Comparison of ENCODE assay signal across 8 mouse cellular contexts in the genomic region with DNA sequence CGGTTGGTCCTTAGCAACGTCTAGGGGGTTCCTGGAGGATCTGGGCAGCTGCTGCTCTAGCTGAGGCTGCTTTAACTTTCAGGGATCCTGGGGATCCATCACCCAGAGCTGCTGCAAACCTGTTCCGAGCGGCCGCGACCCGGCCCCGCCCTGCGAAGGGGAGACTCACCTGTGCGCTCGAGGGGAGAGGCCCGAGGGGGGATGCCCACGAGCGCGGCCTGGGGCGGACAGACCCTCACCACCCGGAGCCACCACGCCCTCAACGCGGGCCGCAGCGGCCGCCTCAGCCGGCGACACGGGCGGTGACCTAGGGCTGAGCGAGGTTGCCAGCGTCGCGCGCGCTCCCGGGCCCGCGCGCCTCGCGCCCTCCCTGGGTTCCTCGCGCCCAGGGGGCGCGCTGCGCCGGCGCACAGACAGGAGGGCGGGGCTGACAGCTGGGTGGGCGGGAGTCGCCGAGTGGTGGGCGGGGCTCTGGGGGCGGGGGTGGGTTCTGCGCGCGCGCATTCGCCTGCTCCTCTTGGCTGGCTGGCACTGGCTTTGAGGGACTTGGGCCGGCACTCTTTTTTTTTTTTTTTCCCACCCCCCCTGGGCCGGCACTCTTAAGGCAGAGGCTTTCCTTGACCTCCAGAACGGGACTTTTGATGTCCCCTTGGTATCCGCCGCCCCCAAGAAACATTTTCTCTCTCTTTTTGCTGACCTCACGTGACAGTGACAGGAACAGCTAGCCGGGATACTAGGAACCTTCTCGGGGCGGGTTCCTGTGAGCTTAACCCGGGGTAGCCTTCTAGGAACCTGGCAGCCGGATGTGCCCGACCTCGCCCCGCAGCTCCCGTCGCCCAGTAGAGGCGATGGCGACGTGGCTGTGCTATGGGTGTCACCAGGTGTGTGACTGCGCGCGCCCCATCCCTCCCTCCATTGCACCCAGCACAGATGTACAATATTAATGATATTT. TPM values are rescaled to one million over a fixed set of nuclear protein-coding genes. Genes with fewer than 3 reads are reported as not detected.
DNase-seq lines count a peak whose midpoint lies in the region; ATAC-seq and TF ChIP-seq lines count a peak whose summit lies in the region.

A gene (minus strand): TSS at position 411 of the 952 bp plus-strand sequence.

- H3K27ac ChIP-seq in cerebellum, adult 2 months (ENCODE audit: insufficient read depth, low read length), result peak within 1 kb of the TSS; percentile 95
- peak within 1 kb of the TSS; percentile 47; the same call in 1 of the 2 replicates for H3K27ac ChIP-seq in forebrain, postnatal 0 days (ENCODE audit: low read depth, low read length)
- peak within 1 kb of the TSS; percentile 87 for H3K27ac ChIP-seq in layer of hippocampus, adult 2 months
- peak within 1 kb of the TSS; percentile 63; the same call in 1 of the 2 replicates for H3K27ac ChIP-seq in lung, embryonic 16.5 days (ENCODE audit: low read length)
- H3K27ac ChIP-seq in thymus, adult 2 months (ENCODE audit: control insufficient read depth, insufficient read depth, low read length), result peak within 1 kb of the TSS; percentile 47

- H3K36me3 ChIP-seq in forebrain, postnatal 0 days (ENCODE audit: insufficient read depth), result no peaks in the 10 kb centered on the region
- no peaks in the 10 kb centered on the region for H3K36me3 ChIP-seq in lung, embryonic 16.5 days (ENCODE audit: control insufficient read depth, insufficient read depth, low read length)
- no peaks in the 10 kb centered on the region for H3K36me3 ChIP-seq in thymus, adult 2 months (ENCODE audit: control insufficient read depth, insufficient read depth, low read length)

- peak; percentile 50; the same call in 1 of the 2 replicates for TF ChIP-seq POLR2A in cerebellum, adult 2 months (IDR thresholded peaks at IDR 0.05; ENCODE audit: borderline replicate concordance, insufficient read depth, low read length)
- TF ChIP-seq POLR2A in thymus, adult 2 months (IDR thresholded peaks at IDR 0.05; ENCODE audit: control insufficient read depth, extremely low read depth, insufficient read depth, low read length, poor library complexity), result peak; percentile 84

- no peaks in the 10 kb centered on the region for H3K9me3 ChIP-seq in forebrain, postnatal 0 days (ENCODE audit: low read length)
- H3K9me3 ChIP-seq in lung, embryonic 16.5 days (ENCODE audit: control insufficient read depth, low read length), result no peaks in the 10 kb centered on the region

- H3K27me3 ChIP-seq in cerebellum, adult 2 months (ENCODE audit: control insufficient read depth, insufficient read depth, low read length), result no peaks in the 10 kb centered on the region
- 0 out of 2 replicates have a peak, but pooled peaks cover 5% of the 10 kb centered on the region for H3K27me3 ChIP-seq in forebrain, postnatal 0 days (ENCODE audit: insufficient read depth, low read length)
- no peaks in the 10 kb centered on the region for H3K27me3 ChIP-seq in lung, embryonic 16.5 days (ENCODE audit: control insufficient read depth, insufficient read depth, low read depth, low read length)
- H3K27me3 ChIP-seq in thymus, adult 2 months (ENCODE audit: control insufficient read depth, insufficient read depth, low read length), result no peaks in the 10 kb centered on the region

- H3K9ac ChIP-seq in forebrain, postnatal 0 days, result peak within 1 kb of the TSS; percentile 73
- H3K9ac ChIP-seq in lung, embryonic 16.5 days (ENCODE audit: low read length), result peak within 1 kb of the TSS; percentile 89

- TF ChIP-seq CTCF in cerebellum, adult 2 months (IDR thresholded peaks at IDR 0.05; ENCODE audit: borderline replicate concordance, insufficient read depth, low read depth, low read length), result no peak
- no peak for TF ChIP-seq CTCF in forebrain, postnatal 0 days (IDR thresholded peaks at IDR 0.05; ENCODE audit: low read depth)
- TF ChIP-seq CTCF in layer of hippocampus, adult 2 months (conservative IDR thresholded peaks at IDR 0.05), result peak; percentile 16; the same call in 1 of the 2 replicates
- no peak; the same call in 1 of the 2 replicates for TF ChIP-seq CTCF in thymus, adult 2 months (IDR thresholded peaks at IDR 0.05; ENCODE audit: borderline replicate concordance, control insufficient read depth, extremely low read depth, insufficient read depth, low read length, poor library complexity)

- DNase-seq in MN1 (ENCODE audit: low spot score), result peak; percentile 90
- peak; percentile 83 for DNase-seq in cerebellum, adult 2 months
- DNase-seq in forebrain, postnatal 0 days, result peak; percentile 91
- DNase-seq in heart, postnatal 36 days, result peak; percentile 77 to 84
- peak; percentile 43 to 59 for DNase-seq in layer of hippocampus, adult 2 months (ENCODE audit: low spot score in 2 of 2)
- peak; percentile 49 for DNase-seq in ovary, adult 18-20 months (ENCODE audit: low spot score)
- peak; percentile 73 for DNase-seq in thymus, adult 2 months

- peak within 1 kb of the TSS; percentile 73 for H3K4me2 ChIP-seq in forebrain, postnatal 0 days (ENCODE audit: low read depth)
- peak within 1 kb of the TSS; percentile 98 for H3K4me2 ChIP-seq in lung, embryonic 16.5 days (ENCODE audit: low read depth, low read length)

- H3K4me1 ChIP-seq in cerebellum, adult 2 months (ENCODE audit: control insufficient read depth, insufficient read depth, low read length), result peaks cover 9% of the 10 kb centered on the region
- H3K4me1 ChIP-seq in forebrain, postnatal 0 days (ENCODE audit: insufficient read depth), result peaks cover 3% of the 10 kb centered on the region; the same call in 1 of the 2 replicates
- peaks cover 15% of the 10 kb centered on the region; the same call in 1 of the 2 replicates for H3K4me1 ChIP-seq in lung, embryonic 16.5 days (replicated peaks; ENCODE audit: control insufficient read depth, insufficient read depth, low read length)
- H3K4me1 ChIP-seq in thymus, adult 2 months (replicated peaks; ENCODE audit: control insufficient read depth, insufficient read depth, low read length), result peaks cover 41% of the 10 kb centered on the region

- under 1% methylated on average over 77 of the region's 79 CpGs for WGBS in cerebellum, adult 2 months
- under 1% methylated on average over 57 of the region's 79 CpGs for WGBS in forebrain, postnatal 0 days
- WGBS in lung, embryonic 16.5 days, result under 1% methylated on average over 57 of the region's 79 CpGs
- under 1% methylated on average over 78 of the region's 79 CpGs for WGBS in thymus, adult 2 months

- peak within 1 kb of the TSS; percentile 96 for H3K4me3 ChIP-seq in cerebellum, adult 2 months (replicated peaks; ENCODE audit: insufficient read depth, low read depth, low read length)
- peak within 1 kb of the TSS; percentile 71 for H3K4me3 ChIP-seq in forebrain, postnatal 0 days (ENCODE audit: low read depth, low read length)
- peak within 1 kb of the TSS; percentile 71 for H3K4me3 ChIP-seq in layer of hippocampus, adult 2 months
- H3K4me3 ChIP-seq in lung, embryonic 16.5 days (ENCODE audit: low read length), result peak within 1 kb of the TSS; percentile 79
- H3K4me3 ChIP-seq in thymus, adult 2 months (ENCODE audit: control insufficient read depth, insufficient read depth, low read length), result peak within 1 kb of the TSS; percentile 96

- ATAC-seq in forebrain, postnatal 0 days, result peak; percentile 90
- peak; percentile 90 for ATAC-seq in lung, embryonic 16.5 days (ENCODE audit: low read depth)

- intact Hi-C loops in heart, postnatal 36 days (cut with DNase I), result loop anchor here (2.0 kb wide), 1 partner anchor 61 kb away; a partner anchor contains a TSS

RNA-seq across cellular contexts. Expression of the gene that starts here (rescaled TPM):
- polyA plus RNA-seq in cerebellum, adult 2 months (2012; rRNA removed), result 74.3 and 80.4 TPM in 2 replicates
- 52.4 and 67.3 TPM in 2 replicates for total RNA-seq in forebrain, postnatal 0 days (2014; rRNA removed)
- 32.6 and 40.4 TPM in 2 replicates for polyA plus RNA-seq in forebrain, postnatal 0 days (2015; fragmentation: Nextera tagmentation; extraction: Ambion mirVana)
- total RNA-seq in heart, postnatal 36 days (2021), result 10 to 100 TPM; 10.8 to 15.0 TPM
- total RNA-seq in layer of hippocampus, adult 2 months (2021), result 10 to 100 TPM; 20.3 to 23.4 TPM
- polyA plus RNA-seq in lung, embryonic 16.5 days (2015; fragmentation: Nextera tagmentation; extraction: Ambion mirVana), result 10.7 and 11.8 TPM in 2 replicates
- polyA plus RNA-seq in thymus, adult 2 months (2012; rRNA removed), result 20.0 and 21.9 TPM in 2 replicates

Comparison
In these comparisons a context has a peak if more than half of its experiments do, and no peak if none do; other contexts are left out.
1. Peak in every context shown above with its lines: DNase-seq, ATAC-seq, H3K4me3 ChIP-seq and H3K27ac ChIP-seq.